Mouse (Mus musculus) c-Kit-negative CD71-positive TER-119-positive erythroid progenitor cells, embryonic 14.5 days (primary cell): Measurements from ENCODE around the gene Tmem38b.
"Not testable (repeated sequence)": the region's sequence is repeated elsewhere in the genome, so short reads cannot be mapped to it uniquely, and the experiment has no call there.

Source experiments
- DNase-seq: peaks from one replicate; pipeline ENCODE4 v3.0.0-alpha.2; 2013; ENCODE audit warnings: low read depth, low spot score

The Tmem38b gene

DNA sequence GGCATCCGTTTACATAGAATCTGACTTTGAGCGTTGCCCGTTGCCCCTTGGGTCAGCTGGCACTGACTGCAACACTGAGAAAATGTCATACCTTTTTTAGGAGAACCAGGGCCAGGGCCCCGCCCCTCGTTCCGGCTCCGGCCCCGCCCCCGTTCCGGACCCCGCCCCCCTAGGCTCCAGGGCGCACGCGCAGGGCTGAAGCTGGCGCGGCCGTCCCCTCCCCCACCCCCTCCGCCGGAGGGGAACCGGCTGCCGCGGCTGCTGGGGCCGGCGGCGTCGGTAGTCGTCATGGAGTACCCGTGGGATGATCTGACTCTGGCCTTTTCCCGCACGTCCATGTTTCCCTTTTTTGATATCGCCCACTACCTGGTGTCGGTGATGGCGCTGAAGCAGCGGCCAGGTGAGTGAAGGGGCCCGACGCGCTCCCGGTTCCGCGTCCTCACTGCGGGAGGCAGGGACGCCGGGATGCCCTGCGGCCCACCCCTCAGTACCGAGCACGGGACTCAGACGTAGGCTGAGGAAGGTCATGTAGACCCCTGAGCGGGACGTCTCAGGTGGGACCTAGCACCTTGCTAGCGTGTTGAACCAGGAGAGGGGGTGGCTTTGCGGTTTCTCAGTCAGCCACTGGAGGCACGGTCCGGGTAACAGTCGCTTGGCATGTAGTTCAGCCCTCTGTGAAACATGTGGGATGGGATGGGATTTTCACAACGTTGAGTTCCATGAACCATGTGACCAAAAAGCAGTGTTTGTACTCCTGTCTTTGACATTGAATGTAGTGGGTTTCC lies at the start of gene Tmem38b:
Gene Tmem38b (plus strand): TSS at position 225 of the 785 bp plus-strand sequence.
- DNase-seq, result peak; percentile 26

DNA sequence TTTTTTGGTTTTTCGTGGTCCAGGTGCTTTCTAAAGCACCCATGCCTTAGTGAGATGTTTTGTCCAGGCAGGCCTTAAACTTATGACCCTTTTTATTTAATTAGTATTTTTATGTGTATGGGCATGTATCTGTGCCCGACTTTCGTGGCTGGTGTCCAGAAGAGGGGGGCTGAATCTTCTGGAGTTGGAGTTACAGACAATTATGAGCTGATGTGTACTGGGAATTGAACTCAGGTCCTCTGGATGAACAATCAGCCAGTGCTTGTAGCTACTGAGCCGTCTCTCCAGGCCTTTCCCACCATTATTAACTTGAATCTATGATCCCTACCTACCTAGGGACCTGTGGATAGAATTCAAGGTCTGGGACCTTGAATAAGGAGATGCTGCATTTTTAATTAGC lies 44.4 kb upstream of the Tmem38b start:
- DNase-seq, result no peak

DNA sequence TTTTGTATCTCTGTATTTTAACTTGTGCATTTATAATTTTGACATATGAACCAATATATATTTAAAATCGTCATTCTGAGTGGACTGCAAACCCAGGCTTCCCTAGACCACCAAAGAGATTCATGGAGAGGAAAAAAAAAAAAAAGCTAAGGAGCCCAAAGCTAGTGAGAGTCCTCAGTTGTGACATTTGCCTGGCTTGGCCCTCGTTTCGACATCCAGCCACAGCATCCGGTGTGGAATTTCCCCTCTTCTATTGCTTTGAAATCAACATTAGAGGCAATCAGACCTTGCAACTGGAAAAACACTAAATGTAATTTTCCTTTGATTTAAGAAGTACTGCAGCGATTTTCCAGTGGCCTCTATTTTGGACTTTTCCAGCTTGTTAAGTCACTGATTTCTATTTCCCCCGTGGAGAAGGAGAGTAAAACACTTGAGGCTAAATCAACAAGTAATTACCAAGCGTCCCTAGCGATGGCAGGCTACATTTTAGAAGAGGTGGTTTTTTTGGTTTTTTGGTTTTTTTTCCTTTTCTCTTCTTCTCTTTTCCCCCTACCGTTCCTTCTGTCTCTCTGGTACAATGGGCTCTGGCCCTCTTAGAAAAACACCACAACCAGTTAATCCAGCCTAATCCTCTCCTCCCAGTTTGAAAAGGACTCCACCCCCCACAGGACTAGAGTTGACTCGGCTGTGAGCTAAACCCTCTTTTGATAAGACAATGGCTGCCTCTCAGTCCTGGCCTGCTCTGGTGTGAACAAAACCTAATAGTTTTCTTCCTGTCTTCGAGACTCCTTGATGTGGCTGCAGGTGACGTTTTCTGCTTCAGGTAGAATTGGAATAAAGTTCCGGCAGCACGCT lies 43.4 kb upstream of the Tmem38b start:
- no peak for DNase-seq

DNA sequence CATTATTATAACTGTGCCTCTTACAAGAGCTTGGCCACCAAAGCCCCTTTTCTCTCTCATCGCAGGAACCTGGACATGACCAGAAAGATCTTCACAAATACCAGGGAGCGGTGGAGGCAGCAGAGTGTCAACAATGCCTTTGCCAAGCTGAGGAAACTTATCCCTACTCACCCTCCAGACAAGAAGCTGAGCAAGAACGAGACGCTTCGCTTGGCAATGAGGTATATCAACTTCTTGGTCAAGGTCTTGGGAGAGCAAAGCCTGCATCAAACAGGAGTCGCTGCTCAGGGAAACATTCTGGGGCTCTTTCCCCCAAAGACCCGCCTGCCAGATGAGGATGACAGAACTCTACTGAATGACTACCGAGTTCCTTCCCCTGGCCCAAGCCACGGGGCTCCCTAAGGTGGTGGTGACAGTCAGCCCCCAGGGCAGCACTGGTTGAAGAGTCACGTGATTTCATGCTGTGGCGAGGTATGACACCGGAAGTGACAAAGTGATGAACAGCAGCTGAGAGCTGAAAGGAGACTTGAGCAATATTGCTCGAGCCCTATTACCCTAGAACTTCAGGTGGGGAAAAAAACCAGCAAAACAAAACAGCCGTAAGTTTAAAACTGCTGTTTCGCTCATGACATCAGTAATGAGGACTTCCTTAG lies 40.0 kb upstream of the Tmem38b start:
- no peak for DNase-seq

DNA sequence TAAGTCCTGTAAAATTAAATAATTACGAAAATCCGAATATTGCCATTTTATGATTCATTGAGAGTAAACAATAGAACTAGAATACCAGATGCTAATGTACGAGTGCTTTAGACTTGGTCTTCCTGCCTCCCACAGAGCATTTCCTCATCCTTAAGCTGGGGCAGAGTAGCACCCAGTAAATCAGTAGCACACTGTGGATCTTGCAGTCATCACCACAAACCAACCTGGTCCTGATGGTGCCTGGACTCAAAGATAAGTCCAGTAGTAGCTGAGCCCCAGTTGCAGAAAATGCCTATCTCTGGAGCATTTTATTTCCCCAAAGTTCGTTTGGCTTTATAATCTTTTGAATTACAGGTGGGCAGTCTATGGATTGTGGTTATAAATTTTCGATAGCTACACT lies 39.0 kb upstream of the Tmem38b start:
- DNase-seq, result no peak

DNA sequence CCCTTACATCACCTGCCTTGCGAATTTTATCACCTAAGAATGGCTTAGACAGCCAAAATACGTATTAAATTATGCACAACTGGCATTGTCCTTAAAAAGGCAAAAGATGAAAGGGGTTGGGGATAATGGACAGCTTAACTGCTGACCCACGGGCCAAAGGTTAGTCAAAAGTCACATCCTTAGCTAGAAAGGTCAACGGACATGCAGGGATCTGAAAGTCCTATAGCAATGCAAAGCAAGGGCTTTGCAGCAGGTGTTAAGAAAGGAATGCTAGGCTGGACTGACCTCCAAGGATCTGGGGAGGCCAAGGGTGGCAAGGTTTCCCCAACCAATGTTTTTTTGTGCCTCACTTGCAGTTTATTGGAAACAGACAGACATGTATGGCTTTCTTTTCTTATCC lies 36.5 kb upstream of the Tmem38b start:
- DNase-seq, result no peak

DNA sequence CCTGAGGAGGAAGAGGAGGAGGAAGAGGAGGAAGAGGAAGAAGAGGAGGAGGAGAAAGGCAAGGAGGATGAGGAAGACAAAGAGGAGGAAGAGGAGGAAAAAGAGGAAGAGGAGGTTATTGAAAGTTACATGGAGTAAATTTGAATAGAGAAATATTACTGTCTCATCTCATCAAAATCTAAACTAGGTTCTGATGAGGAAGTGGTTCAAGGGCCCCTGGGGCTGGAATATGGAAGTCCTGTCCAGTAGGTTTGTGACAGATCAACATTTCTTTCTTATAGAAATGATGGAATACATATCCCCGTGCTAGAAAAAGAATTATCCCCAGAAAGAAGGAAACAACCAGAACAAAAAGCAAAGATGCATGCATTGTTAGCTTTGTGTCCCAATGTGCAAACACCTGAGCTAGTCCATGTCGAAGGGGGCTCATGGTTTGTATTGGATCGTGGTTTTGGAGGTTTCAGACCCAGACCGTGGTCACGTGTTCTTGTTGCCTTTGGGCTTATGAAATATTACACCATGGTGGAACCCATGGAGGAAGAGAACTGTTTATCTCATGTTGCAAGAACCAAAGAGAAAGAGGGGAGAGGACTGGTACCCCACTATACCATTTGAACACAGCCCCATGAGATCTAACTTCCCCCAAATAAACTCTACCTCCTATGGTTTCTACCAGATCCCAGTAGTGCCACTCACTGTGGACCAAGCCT lies 31.4 kb upstream of the Tmem38b start:
- DNase-seq, result no peak

DNA sequence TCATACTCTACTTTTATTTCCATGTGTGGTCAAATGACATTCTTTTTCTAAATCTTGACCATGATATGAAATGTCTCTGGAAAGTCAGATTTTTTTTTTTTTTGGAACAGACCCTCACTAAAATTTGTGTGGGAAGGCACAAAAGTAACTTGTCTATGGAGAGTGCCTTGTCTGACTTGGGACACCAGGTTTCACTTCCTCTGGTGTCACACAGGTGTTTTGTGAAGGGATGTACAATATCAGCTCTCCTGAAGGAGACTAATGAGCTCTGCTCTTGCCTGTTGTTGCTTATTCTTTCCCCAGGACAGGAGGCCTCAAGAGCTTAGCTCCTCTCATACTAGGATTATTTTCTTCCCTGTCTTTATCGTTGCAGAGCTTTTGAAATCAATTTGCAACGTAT lies 30.8 kb upstream of the Tmem38b start:
- no peak for DNase-seq

DNA sequence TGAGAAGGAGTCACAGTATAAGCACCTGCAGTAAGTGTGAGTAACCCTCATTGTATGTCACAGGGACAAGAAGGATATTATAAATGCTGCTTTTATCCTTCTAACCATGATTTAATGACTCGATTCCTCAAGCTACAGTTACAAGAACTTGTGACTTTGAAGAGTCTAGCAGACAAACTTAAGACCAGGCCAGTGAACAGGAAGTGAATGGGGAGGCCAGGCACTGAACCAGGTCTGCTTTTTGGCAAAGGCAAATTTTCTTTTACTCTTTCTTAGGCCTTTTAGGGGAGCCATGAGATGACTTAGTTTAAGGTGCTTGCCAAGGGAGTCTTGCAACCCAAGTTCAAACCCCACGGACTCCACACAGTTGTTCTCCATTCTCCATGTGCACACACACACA lies 30.1 kb upstream of the Tmem38b start:
- no peak for DNase-seq

DNA sequence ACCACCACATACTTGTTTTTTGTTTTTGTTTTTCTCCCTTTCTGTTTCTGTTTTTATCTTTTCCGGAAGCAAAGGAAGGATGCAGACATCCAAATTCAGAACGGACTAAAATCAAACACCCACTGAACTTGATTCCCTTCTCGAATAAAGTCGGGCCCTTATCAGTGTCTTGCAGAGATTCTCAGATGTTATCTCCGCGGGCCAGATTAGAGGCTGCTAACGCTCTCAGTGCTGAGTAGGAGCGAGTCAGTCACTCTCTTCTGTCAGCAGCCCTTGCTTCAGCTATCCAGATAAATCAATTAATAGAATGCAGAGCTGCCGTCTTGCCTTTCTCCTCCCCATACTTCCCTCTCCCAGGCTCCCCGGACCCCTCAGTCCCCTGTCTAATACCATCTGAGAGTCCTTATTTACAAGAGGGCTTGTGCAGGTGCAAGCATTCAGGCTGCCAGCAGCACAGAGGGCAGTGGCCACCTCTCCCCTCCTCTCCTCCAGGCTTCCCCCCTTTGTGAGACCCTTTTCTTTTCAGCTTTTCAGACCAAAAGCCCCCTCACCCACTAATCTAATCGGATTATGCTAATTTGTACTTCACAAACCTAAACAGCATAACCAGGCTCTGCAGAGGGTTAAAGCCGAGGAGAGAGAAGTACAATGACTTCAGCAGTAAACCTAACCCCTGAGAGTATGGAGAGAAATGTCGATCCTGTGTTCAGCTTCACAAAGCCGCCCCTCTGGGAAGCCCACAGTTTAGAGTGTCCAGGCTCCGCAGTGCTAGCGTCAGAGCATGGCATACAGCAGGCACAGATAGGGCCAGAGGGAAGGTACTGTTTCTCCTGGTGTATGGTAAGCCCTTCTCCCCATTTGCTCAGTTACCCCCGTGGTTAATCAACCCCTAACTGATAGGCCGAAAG lies 28.7 kb upstream of the Tmem38b start:
- no peak for DNase-seq

DNA sequence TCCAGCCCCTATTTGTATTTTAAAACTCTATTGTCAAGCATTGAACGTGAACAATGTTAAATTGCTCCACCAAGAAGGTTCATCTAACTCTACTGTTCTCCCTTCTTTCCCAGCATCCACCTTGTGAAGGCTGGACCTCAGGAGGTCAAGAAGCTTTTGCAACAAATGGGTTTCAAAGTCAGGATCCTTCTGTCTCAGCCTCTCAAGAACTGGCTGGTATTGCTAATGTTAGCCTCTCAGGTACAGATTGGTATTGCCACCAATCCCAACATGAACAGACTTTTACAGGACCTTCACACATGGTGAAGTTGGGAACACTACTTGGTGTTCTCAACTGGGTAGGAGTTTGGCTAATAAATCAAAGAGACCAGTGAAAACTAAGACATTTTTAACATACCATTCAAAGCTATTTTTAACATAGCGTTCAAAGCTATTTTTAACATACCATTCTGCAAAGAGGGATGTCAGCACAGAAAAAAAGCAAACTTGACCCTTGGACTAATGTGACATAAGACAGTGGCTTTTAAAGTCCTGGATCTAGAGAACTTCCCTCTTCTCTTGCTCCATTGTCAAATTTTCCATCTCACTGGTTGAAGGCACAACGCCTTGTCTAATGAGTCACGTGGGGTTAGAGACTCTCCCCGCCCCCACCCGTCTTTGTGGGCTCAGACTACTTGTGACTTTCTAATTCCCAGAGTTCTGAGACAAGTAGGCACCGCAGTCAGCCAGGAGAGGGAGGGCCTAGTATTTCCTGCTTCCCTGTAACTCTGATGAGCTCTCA lies 26.8 kb upstream of the Tmem38b start:
- DNase-seq, result no peak

DNA sequence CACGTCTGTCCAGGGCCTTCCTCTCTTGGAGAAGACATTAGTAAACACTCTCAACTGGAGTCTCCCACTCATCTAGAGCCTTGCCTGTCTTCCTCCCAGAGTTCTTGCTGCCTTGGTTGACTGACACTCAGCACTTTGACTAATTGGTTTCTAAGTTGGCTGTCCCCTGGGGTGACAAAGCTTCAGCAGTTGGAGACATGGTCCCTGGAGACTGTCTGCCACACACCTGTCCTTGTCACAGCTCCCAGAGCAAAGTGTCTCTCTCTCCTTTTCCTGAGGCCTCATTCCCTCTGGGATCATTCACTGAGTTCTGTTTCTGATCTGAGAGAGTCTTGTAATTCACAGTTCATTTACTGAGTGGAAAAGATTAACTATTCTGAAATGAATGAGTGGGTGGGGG lies 26.1 kb upstream of the Tmem38b start:
- no peak for DNase-seq

DNA sequence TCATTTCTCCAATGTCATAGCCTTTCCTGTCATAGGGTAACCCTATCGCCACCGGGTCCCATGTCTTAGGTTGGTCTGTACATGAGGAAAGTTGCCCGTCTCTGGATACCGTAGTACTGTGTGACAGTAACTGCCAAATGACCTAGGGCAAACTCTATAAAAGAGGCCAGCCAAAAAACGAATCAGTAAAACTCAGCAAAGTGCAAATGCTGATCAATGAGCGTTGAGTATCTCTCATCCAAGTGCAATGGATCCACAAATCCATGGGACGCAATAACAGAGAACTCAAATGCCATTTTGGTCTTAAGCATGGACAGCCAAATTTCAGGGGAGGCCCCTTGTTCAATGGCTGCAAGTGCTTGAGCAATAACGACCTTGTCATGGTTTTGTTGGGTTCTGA lies 22.2 kb upstream of the Tmem38b start:
- not testable (repeated sequence) for DNase-seq

DNA sequence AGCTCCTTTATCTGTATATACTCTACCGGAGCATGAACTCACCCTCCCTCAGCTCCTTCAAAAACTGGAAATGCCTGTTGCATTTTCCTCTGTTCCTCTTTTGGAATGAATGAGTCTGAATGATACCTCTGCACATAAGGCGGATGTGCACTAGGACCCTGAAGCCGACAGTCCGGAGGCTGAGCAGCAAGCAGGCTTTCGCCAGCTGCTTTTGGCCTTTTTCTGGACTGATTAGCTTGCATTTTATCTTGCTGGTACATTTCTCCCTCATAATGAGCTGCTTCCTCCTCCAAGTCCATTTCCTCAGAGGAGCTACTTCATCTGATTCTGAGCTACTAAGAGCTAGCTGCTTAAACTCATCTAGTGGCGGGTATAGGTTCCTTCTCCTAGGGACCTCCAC lies 19.4 kb upstream of the Tmem38b start:
- not testable (repeated sequence) for DNase-seq

DNA sequence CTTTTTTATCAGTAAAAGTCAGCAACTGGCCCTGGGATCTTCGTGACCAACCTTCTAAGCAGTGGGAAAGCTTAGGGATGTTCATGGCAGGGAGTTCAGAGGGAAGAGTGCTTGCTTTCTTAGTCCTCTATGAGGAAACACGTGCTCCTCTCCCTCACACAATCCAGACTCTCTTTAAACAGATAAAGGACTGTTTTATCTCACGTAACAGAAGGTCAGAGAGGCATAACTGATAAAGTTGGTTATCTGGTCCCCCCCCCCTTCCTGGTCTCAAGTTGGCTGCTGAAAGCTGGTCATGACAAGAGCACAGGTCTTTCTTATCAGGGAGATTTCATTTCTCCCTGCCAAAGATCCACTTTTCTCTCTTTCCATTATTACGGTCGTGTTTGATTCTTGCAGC lies 7.5 kb upstream of the Tmem38b start:
- no peak for DNase-seq

DNA sequence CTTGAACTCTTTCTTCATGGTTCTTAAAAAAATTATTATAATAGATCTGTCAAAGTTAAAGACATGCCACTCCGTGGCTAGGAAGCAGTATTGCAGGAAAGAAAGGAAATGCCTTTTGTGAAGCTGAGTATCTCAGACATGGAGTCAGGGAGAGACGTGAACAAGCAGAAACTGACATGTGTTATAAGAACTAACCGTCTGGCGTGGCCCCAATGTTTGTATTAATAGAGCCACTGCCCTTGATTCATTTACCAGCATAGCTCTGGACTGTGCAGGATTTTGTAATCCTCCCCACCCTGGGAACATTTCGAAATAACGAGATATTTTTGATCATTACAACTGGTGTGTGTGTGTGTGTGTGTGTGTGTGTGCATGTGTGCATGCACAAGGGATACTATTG lies 2.1 kb upstream of the Tmem38b start:
- DNase-seq, result no peak

DNA sequence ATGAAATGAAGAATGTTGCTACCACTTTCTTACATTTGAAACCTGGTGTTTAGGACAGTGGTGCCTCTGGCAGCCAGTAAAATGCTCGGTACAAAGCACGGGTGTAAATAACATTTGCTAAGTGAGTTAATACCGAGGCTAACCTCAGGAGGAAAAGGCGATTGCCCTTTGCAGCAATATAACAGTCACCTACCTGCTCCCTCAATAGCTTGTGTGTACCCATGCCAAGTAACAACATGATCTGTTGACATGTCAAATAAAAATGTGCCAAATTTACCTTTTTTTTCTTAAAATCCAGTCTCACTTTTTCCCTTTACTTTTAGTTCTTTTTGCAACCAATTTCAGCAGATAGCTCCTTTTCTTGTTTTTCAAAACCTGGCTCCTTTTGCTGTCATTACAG lies 1.0 kb upstream of the Tmem38b start:
- no peak for DNase-seq

DNA sequence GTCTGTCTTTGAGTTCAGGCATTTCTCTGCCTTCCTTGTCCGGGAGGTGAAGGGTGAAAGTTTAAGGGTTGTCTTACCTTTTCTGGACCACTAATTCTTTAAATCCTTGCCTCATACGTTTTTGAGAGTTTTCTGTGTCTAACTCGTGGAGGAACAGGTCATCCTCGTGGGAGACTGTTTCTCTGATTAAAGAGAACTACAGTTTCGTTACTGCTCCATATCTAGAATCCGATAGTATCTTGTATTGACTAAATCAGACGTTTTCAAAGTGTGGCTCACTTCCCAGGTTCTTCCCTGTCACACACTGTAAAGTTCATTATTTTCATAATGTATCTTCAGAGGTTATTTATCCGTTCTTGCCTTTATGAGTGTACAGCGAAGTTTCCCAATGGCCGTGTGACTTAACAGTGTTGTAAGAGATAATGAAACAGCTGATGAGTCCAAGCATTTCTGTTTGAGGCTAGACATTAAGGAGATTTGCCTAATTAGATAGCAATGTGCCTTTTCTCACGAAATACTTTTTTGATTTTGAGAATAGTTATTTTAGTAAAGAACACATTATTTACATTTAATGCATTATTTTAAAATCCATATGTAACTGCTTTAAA lies 900 bp downstream of the Tmem38b start:
- DNase-seq, result no peak

DNA sequence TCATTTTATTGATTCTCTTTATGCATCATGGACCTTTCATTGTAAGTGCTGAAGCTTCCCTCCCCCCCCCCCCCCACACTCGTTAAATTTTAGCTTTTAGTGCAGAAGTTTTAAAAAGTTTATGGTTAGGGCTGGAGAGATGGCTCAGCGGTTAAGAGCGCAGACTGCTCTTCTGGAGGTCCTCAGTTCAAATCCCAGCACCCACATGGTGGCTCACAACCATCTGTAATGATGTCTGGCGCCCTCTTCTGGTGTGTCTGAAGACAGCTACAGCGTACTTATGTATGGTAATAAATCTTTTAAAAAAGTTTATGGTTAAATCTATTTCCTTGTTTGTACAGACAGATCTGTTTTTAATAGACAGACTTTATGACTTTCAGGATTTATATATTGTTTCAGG lies 2.0 kb downstream of the Tmem38b start:
- no peak for DNase-seq

DNA sequence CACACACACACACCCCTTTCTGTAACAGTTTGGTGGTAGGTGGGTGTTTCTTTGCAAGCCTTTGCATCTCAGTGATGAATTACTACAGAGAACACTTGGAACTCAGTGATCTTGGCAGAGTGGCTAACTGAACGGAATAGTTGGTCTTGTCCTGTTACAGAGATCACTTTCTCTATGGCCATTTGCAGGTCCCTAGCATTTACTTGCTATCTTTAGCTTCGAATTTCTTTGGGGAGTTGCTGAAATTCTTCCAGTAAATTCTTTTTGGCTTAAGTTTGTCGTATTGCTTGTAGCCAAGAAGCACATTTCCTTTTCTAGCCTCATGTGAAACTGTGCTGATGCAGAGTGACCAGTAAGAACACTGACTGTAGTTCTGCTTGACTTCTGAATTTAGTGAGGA lies 3.1 kb downstream of the Tmem38b start:
- DNase-seq, result no peak
